Mouse (Mus musculus): ENCODE results near the gene Cds1. TPM values are rescaled to one million over a fixed set of nuclear protein-coding genes. Genes with fewer than 3 reads are reported as not detected.

The Cds1 gene
- not detected for polyA plus RNA-seq (2017; shearing (Covaris generic))

GRCm38 (mm10) chr5:101764554-101765347 is at the start of gene Cds1:
TSS of gene Cds1 (plus strand) at chr5:101765130.

Other genes starting within 250 kb of the Cds1 start
- not detected for gene Nkx6-1, start 100.1 kb upstream of the Cds1 start, polyA plus RNA-seq (2017; shearing (Covaris generic))